Comparison of ENCODE assay signal across 8 mouse cellular contexts in genomic region chr4:46689397-46690022, GRCm38 (mm10). TPM values are rescaled to one million over a fixed set of nuclear protein-coding genes. Genes with fewer than 3 reads are reported as not detected.
DNase-seq lines count a peak whose midpoint lies in the region; ATAC-seq and TF ChIP-seq lines count a peak whose summit lies in the region.

No protein-coding gene starts in this region.

- no peak for TF ChIP-seq EP300 in heart, postnatal 0 days (IDR thresholded peaks at IDR 0.05; ENCODE audit: low read depth)
- no peak for TF ChIP-seq EP300 in liver, embryonic 14.5 days (IDR thresholded peaks at IDR 0.05; ENCODE audit: low read depth)
- TF ChIP-seq EP300 in stomach, postnatal 0 days (optimal IDR thresholded peaks at IDR 0.05): no peak

- H3K27ac ChIP-seq in bone marrow, adult 2 months (ENCODE audit: control insufficient read depth, insufficient read depth, low read depth, low read length, poor library complexity): no peak overlapping the region
- no peak overlapping the region for H3K27ac ChIP-seq in embryonic facial prominence, embryonic 14.5 days (replicated peaks; ENCODE audit: low read depth, low read length)
- no peak overlapping the region for H3K27ac ChIP-seq in heart, postnatal 0 days (ENCODE audit: low read depth)
- H3K27ac ChIP-seq in liver, embryonic 14.5 days: no peak overlapping the region
- no peak overlapping the region for H3K27ac ChIP-seq in neural tube, embryonic 13.5 days (replicated peaks)
- no peak overlapping the region for H3K27ac ChIP-seq in stomach, postnatal 0 days (replicated peaks)

- no peaks in the 10 kb centered on the region for H3K36me3 ChIP-seq in embryonic facial prominence, embryonic 14.5 days (ENCODE audit: control insufficient read depth, insufficient read depth, low read length)
- no peaks in the 10 kb centered on the region for H3K36me3 ChIP-seq in heart, postnatal 0 days (replicated peaks; ENCODE audit: control insufficient read depth, insufficient read depth, low read length)
- H3K36me3 ChIP-seq in liver, embryonic 14.5 days (replicated peaks; ENCODE audit: control insufficient read depth, insufficient read depth, low read depth): no peaks in the 10 kb centered on the region
- H3K36me3 ChIP-seq in neural tube, embryonic 13.5 days: no peaks in the 10 kb centered on the region
- H3K36me3 ChIP-seq in stomach, postnatal 0 days (ENCODE audit: control insufficient read depth, insufficient read depth, low read length): no peaks in the 10 kb centered on the region

- peak; percentile 50 for DNase-seq in CD4-positive helper T cell, adult 2 months (ENCODE audit: low read depth, low spot score)
- peak; percentile 58 for DNase-seq in embryonic facial prominence, embryonic 14.5 days (ENCODE audit: low spot score)
- peak; percentile 49 for DNase-seq in heart, postnatal 0 days (ENCODE audit: low spot score)
- DNase-seq in kidney, postnatal 14 days: peak; percentile 79
- DNase-seq in liver, embryonic 14.5 days (ENCODE audit: low read depth in 3 of 3, low spot score in 3 of 3): peak in 2 of 3 experiments; percentile 22 to 23
- DNase-seq in stomach, postnatal 0 days (ENCODE audit: low spot score): peak; percentile 74

- no peaks in the 10 kb centered on the region for H3K27me3 ChIP-seq in embryonic facial prominence, embryonic 14.5 days (replicated peaks; ENCODE audit: control insufficient read depth, insufficient read depth, low read length)
- 0 out of 2 replicates have a peak, but pooled peaks cover 19% of the 10 kb centered on the region for H3K27me3 ChIP-seq in heart, postnatal 0 days (ENCODE audit: control insufficient read depth, insufficient read depth, low read length)
- no peaks in the 10 kb centered on the region for H3K27me3 ChIP-seq in liver, embryonic 14.5 days (ENCODE audit: control insufficient read depth, insufficient read depth, low read length)
- no peaks in the 10 kb centered on the region; the same call in 1 of the 2 replicates for H3K27me3 ChIP-seq in neural tube, embryonic 13.5 days
- H3K27me3 ChIP-seq in stomach, postnatal 0 days (ENCODE audit: control insufficient read depth, insufficient read depth, low read length): no peaks in the 10 kb centered on the region

- TF ChIP-seq CTCF in bone marrow, adult 2 months (IDR thresholded peaks at IDR 0.05; ENCODE audit: control insufficient read depth, insufficient read depth, low read length): peak; percentile 99
- peak; percentile 98 for TF ChIP-seq CTCF in heart, postnatal 0 days (IDR thresholded peaks at IDR 0.05; ENCODE audit: low read depth)
- peak; percentile 97 for TF ChIP-seq CTCF in liver, embryonic 14.5 days (IDR thresholded peaks at IDR 0.05; ENCODE audit: low read depth)
- peak; percentile 99 for TF ChIP-seq CTCF in stomach, postnatal 0 days (IDR thresholded peaks at IDR 0.05; ENCODE audit: low read depth)

- TF ChIP-seq POLR2A in bone marrow, adult 2 months (IDR thresholded peaks at IDR 0.05; ENCODE audit: borderline replicate concordance, control insufficient read depth, low read depth, low read length): no peak

- H3K9ac ChIP-seq in embryonic facial prominence, embryonic 14.5 days (ENCODE audit: low read depth, low read length): no peak overlapping the region
- H3K9ac ChIP-seq in heart, postnatal 0 days (replicated peaks; ENCODE audit: low read depth, low read length): no peak overlapping the region
- no peak overlapping the region for H3K9ac ChIP-seq in liver, embryonic 14.5 days (replicated peaks)
- no peak overlapping the region for H3K9ac ChIP-seq in neural tube, embryonic 13.5 days
- H3K9ac ChIP-seq in stomach, postnatal 0 days (ENCODE audit: low read length): no peak overlapping the region

- H3K4me3 ChIP-seq in bone marrow, adult 2 months (replicated peaks; ENCODE audit: control insufficient read depth, low read depth, low read length): no peak overlapping the region
- H3K4me3 ChIP-seq in embryonic facial prominence, embryonic 14.5 days (ENCODE audit: low read depth, low read length): no peak overlapping the region
- H3K4me3 ChIP-seq in heart, postnatal 0 days (ENCODE audit: low read depth, low read length): no peak overlapping the region
- no peak overlapping the region for H3K4me3 ChIP-seq in liver, embryonic 14.5 days (ENCODE audit: insufficient read depth in 1 of 2, low read depth in 2 of 2, low read length in 2 of 2)
- H3K4me3 ChIP-seq in neural tube, embryonic 13.5 days: no peak overlapping the region
- H3K4me3 ChIP-seq in stomach, postnatal 0 days (ENCODE audit: low read depth, low read length): no peak overlapping the region

- H3K4me1 ChIP-seq in bone marrow, adult 2 months (ENCODE audit: control insufficient read depth, insufficient read depth, low read length): no peaks in the 10 kb centered on the region
- H3K4me1 ChIP-seq in embryonic facial prominence, embryonic 14.5 days (ENCODE audit: control insufficient read depth, insufficient read depth, low read length): no peaks in the 10 kb centered on the region
- no peaks in the 10 kb centered on the region for H3K4me1 ChIP-seq in heart, postnatal 0 days (ENCODE audit: control insufficient read depth, insufficient read depth)
- no peaks in the 10 kb centered on the region for H3K4me1 ChIP-seq in liver, embryonic 14.5 days (replicated peaks; ENCODE audit: control insufficient read depth in 2 of 2, insufficient read depth in 2 of 2, low read length in 1 of 2)
- H3K4me1 ChIP-seq in neural tube, embryonic 13.5 days (replicated peaks): peaks cover 2% of the 10 kb centered on the region; the same call in 1 of the 2 replicates
- H3K4me1 ChIP-seq in stomach, postnatal 0 days (replicated peaks; ENCODE audit: control insufficient read depth, insufficient read depth): no peaks in the 10 kb centered on the region

- no peaks in the 10 kb centered on the region for H3K9me3 ChIP-seq in embryonic facial prominence, embryonic 14.5 days (ENCODE audit: control insufficient read depth, low read length)
- H3K9me3 ChIP-seq in heart, postnatal 0 days (replicated peaks; ENCODE audit: control insufficient read depth, low read length): no peaks in the 10 kb centered on the region
- H3K9me3 ChIP-seq in liver, embryonic 14.5 days (ENCODE audit: control insufficient read depth, low read length): no peaks in the 10 kb centered on the region
- no peaks in the 10 kb centered on the region for H3K9me3 ChIP-seq in neural tube, embryonic 13.5 days
- H3K9me3 ChIP-seq in stomach, postnatal 0 days (ENCODE audit: control insufficient read depth, low read length): no peaks in the 10 kb centered on the region

- 46% methylated on average over 15 of the region's 15 CpGs for WGBS in bone marrow, adult 2 months
- whole genome bisulfite sequencing in embryonic facial prominence, embryonic 14.5 days: 46% methylated on average over 15 of the region's 15 CpGs
- WGBS in heart, postnatal 0 days: 48% methylated on average over 15 of the region's 15 CpGs
- 37% methylated on average over 15 of the region's 15 CpGs for WGBS in liver, embryonic 14.5 days (ENCODE audit: insufficient replicate concordance)
- WGBS in neural tube, embryonic 13.5 days: 44% methylated on average over 15 of the region's 15 CpGs
- 45% methylated on average over 15 of the region's 15 CpGs for WGBS in stomach, postnatal 0 days

- no peak overlapping the region for H3K4me2 ChIP-seq in embryonic facial prominence, embryonic 14.5 days (ENCODE audit: low read depth, low read length)
- no peak overlapping the region for H3K4me2 ChIP-seq in heart, postnatal 0 days (ENCODE audit: low read depth, low read length)
- no peak overlapping the region for H3K4me2 ChIP-seq in liver, embryonic 14.5 days (ENCODE audit: low read depth)
- no peak overlapping the region for H3K4me2 ChIP-seq in neural tube, embryonic 13.5 days
- no peak overlapping the region for H3K4me2 ChIP-seq in stomach, postnatal 0 days (replicated peaks; ENCODE audit: low read depth)

- ATAC-seq in embryonic facial prominence, embryonic 14.5 days (ENCODE audit: low read depth): peak; percentile 76
- peak; percentile 58; the same call in 1 of the 2 replicates for ATAC-seq in heart, postnatal 0 days (ENCODE audit: insufficient read depth, low read depth)
- no peak for ATAC-seq in liver, embryonic 14.5 days (ENCODE audit: insufficient read depth)
- peak; percentile 75 for ATAC-seq in neural tube, embryonic 13.5 days (ENCODE audit: low read depth)
- peak; percentile 69; the same call in 1 of the 2 replicates for ATAC-seq in stomach, postnatal 0 days (ENCODE audit: low FRiP score, low TSS enrichment)

RNA-seq across cellular contexts. Expression of gene Tbc1d2, which starts 39.5 kb away (rescaled TPM):
- polyA plus RNA-seq in bone marrow, adult 2 months (2011; ENCODE audit: insufficient read depth, insufficient read length, low replicate concordance, missing spikeins): 2.7 and 4.6 TPM in 2 replicates
- 1.8 TPM in 2 replicates for polyA plus RNA-seq in embryonic facial prominence, embryonic 14.5 days (2014; fragmentation: Nextera tagmentation; extraction: Ambion mirVana)
- total RNA-seq in heart, postnatal 0 days (2014; rRNA removed; ENCODE audit: low replicate concordance): 4.6 and 6.2 TPM in 2 replicates
- polyA plus RNA-seq in heart, postnatal 0 days (2015; fragmentation: Nextera tagmentation; extraction: Ambion mirVana): 0.85 and 0.93 TPM in 2 replicates
- polyA plus RNA-seq in liver, embryonic 14.5 days (2012; rRNA removed): 0.44 TPM in 2 replicates
- polyA plus RNA-seq in liver, embryonic 14.5 days (2014; fragmentation: Nextera tagmentation; extraction: Ambion mirVana): 0.29 and 0.39 TPM in 2 replicates
- 0.57 and 0.59 TPM in 2 replicates for polyA plus RNA-seq in neural tube, embryonic 13.5 days (2015; fragmentation: Nextera tagmentation; extraction: Ambion mirVana)
- 2.7 and 3.4 TPM in 2 replicates for polyA plus RNA-seq in stomach, postnatal 0 days (2015; fragmentation: Nextera tagmentation; extraction: Ambion mirVana)

Comparison
In these comparisons a context has a peak if more than half of its experiments do, and no peak if none do; other contexts are left out.
1. DNase-seq: peak in every context shown above with its lines; median percentile 79 in kidney, postnatal 14 days; 74 in stomach, postnatal 0 days; 58 in embryonic facial prominence, embryonic 14.5 days; 50 in CD4-positive helper T cell, adult 2 months; 49 in heart, postnatal 0 days; 22 in liver, embryonic 14.5 days.